Mouse (Mus musculus): ENCODE measurements around the gene Vmn2r81.
"Not testable (repeated sequence)": the region's sequence is repeated elsewhere in the genome, so short reads cannot be mapped to it uniquely, and the experiment has no call there.

Vmn2r81 gene

GRCm38 (mm10) chr10:79247392-79247791 is at the start of gene Vmn2r81:
TSS of gene Vmn2r81 (plus strand) at chr10:79247692.
- in situ Hi-C loops (cut with MboI, MseI) = not testable (repeated sequence)

- in situ Hi-C loops (cut with MboI, MseI) = not testable (repeated sequence)
These were observed 47.5 kb upstream of the Vmn2r81 start for GRCm38 (mm10) chr10:79199973-79200372.

GRCm38 (mm10) chr10:79220432-79220831 is 27.1 kb upstream of the Vmn2r81 start:
- in situ Hi-C loops (cut with MboI, MseI) = no loop called here

- in situ Hi-C loops (cut with MboI, MseI) = no loop called here
These were observed 25.9 kb upstream of the Vmn2r81 start for GRCm38 (mm10) chr10:79221606-79222005.

- in situ Hi-C loops (cut with MboI, MseI) = no loop called here
These were observed 25.3 kb upstream of the Vmn2r81 start for GRCm38 (mm10) chr10:79222214-79222613.

- in situ Hi-C loops (cut with MboI, MseI) = not testable (repeated sequence)
These were observed 74.7 kb downstream of the Vmn2r81 start for GRCm38 (mm10) chr10:79322033-79322736.

GRCm38 (mm10) chr10:79322737-79323086 is 75.2 kb downstream of the Vmn2r81 start:
- in situ Hi-C loops (cut with MboI, MseI) = no loop called here

All from regulatory T cell (primary cell).